Mouse (Mus musculus) heart, postnatal 4 days (tissue): Measurements from ENCODE around the gene Nptn. TPM values are rescaled to one million over a fixed set of nuclear protein-coding genes. Genes with fewer than 3 reads are reported as not detected.
A peak's percentile ranks its signal among the peaks of the same experiment; 100 is the strongest.
"Not testable (repeated sequence)": the region's sequence is repeated elsewhere in the genome, so short reads cannot be mapped to it uniquely, and the experiment has no call there.

ENCODE experiments used
- DNase-seq: peaks from one replicate; pipeline ENCODE4 v3.0.0; 2021
- total RNA-seq, 2 experiments: library from RNA; stranded (reverse); gene quantifications; 2 replicates each; pipeline ENCODE4 v1.2.3; 2021

The Nptn gene
- total RNA-seq, 2 experiments from 2014 or later, result 194 to 206 TPM

DNA sequence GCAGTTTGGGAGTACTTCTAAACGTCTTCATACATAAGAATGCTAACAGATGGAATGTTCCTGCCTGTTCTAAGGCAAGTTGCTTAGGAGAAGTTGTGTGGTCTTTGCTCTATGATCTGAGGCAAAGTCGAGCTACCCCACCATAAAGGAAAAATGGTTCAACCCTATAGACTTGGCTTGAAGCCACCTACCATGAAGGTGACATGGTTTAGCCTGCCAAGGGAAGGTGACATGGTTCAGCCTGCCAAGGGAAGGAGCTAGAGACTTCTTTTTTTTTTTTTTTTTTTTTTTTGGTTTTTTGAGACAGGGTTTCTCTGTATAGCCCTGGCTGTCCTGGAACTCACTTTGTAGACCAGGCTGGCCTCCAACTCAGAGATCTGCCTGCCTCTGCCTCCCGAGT, 16.1 kb upstream of the Nptn start:
- DNase-seq, result not testable (repeated sequence)

- DNase-seq, result no peak
Measured at GRCm38 (mm10) chr9:58567682-58568081, 14.4 kb upstream of the Nptn start.

- DNase-seq, result no peak
Measured at GRCm38 (mm10) chr9:58571001-58571400, 11.0 kb upstream of the Nptn start.

GRCm38 (mm10) chr9:58578669-58579068, 3.4 kb upstream of the Nptn start:
- peak; percentile 95 for DNase-seq

DNA sequence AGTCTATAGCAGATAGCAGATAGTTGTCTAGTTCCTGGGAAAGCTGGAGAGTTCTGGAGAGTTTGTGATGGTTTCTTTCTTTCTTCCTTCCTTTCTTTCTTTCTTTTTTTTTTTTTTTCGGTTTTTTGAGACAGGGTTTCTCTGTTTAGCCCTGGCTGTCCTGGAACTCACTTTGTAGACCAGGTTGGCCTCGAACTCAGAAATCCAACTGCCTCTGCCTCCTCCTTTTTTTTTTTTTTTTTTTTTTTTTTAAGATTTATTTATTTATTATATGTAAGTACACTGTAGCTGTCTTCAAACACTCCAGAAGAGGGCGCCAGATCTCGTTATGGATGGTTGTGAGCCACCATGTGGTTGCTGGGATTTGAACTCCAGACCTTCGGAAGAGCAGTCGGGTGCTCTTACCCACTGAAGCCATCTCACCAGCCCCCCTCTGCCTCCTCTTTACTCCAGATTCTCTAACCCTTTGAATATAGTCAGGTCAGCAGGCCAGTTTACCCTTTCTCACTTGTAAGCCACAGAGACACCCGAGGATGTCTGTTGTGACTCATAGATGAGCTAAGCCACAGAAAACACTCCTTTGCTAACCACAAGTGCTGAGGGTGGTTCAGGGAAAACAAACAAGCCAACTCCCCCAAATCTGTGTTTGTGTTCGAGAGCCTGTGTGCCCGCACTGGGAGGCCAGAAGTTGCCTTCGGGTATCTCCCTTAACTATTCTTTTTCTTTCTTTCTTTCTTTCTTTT, 1.4 kb upstream of the Nptn start:
- not testable (repeated sequence) for DNase-seq

DNA sequence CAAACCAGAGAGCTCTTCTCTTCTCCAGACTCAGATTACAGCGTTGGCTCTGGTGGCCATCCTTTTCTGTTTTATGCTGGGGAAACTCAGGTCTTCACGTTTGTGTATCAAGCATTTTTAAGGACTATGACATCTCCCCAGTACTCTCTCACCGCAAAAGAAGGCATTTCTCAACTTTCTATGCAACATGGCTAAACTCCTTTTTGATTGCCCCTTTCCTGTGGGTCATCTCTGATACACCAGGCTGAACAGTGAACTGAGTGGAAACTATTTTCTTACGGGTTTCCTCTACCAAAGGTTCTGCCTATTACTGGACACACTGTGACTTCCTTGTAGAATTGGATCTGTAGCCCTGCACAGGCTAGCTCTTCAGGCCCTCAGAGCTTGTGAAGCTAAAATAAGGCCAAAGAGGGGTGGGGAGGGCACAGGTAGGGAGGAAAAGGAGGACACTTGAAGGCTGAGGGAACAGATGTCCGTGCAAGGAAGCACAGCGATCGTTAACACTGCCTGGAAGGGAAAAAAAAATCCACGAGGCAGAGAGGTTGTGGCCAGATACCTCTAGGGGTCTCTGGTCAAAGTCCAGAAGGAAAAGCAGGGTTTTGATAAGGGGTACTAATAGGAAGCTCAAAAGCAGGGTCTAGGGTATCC, 633 bp upstream of the Nptn start:
- DNase-seq, result no peak

- peak; percentile 64 for DNase-seq
Measured at GRCm38 (mm10) chr9:58582581-58583266, 684 bp downstream of the Nptn start.

DNA sequence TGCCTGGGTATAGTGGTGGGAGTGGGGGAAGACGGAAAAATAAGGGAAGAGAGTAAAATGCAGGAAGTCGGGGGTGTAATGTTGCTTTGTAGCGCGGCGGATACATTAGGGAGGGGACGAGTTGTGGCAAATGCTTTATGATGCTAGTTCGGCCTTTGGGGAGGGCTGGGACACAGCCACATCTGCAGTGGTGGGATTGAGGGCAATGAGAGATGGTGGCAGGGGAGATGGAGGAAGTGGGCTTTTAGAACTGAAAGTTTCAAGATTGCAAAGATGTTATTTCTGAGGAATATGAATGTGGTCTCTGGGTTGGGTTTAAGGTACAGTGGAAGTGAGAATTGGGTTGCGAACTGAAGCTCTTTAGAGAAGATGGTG, 1.2 kb downstream of the Nptn start:
- peak; percentile 33 for DNase-seq

- DNase-seq, result no peak
Measured at GRCm38 (mm10) chr9:58584323-58584722, 2.3 kb downstream of the Nptn start.

DNA sequence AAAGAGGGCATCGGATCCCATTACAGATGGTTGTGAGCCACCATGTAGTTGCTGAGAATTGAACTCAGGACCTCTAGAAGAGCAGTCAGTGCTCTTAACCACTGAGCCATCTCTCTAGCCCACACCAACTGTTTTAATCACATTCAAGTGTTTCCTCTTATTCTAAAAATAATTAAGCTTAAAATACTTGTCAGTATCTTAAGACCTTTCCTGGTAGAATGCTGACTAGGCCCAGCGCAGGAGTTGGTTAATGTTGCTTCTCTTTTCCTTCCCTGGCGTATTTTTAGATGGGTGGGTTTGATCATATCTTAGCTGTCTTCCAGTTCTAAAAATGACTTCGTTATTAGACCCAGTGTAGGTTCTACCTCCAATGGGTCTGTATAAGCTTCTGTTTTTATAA, 6.6 kb downstream of the Nptn start:
- DNase-seq, result no peak

DNA sequence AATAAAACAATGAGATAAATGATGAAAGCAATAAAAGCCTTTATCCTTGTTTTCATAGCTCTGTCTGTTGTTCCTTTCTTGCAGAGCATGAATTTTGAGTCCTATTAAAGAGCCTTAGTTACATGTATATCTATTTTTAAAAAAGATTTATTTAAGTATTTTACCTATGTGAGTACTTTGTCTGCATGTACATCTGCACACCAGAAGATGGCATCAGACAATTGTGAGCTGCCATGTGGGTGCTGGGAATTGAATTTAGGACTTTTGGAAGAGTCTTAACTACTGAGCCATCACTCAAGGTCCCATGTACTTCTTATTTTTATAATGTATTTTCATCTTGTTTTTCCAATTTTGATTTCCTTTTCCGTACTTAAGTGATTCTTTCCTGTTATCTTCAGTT, 13.3 kb downstream of the Nptn start:
- DNase-seq, result no peak

DNA sequence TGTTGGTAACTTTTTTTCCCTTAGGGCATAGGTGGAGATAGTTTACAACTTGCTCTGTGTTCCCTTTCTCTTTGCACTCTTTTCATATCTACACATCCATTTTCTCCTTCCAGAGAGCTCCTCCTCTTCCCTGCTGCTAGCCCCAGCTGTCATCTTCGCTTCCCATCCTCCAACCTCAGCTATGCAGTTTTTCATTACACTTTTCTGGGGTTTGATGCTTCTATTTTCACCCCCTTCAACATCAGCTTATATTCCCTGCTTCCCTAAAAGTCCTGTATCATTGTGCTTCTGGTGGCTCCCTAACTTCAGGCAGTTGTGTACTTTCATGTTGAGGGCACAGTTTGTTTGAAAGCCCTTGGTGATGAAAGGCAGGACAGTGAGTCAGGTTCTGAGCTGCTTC, 31.8 kb downstream of the Nptn start:
- no peak for DNase-seq

DNA sequence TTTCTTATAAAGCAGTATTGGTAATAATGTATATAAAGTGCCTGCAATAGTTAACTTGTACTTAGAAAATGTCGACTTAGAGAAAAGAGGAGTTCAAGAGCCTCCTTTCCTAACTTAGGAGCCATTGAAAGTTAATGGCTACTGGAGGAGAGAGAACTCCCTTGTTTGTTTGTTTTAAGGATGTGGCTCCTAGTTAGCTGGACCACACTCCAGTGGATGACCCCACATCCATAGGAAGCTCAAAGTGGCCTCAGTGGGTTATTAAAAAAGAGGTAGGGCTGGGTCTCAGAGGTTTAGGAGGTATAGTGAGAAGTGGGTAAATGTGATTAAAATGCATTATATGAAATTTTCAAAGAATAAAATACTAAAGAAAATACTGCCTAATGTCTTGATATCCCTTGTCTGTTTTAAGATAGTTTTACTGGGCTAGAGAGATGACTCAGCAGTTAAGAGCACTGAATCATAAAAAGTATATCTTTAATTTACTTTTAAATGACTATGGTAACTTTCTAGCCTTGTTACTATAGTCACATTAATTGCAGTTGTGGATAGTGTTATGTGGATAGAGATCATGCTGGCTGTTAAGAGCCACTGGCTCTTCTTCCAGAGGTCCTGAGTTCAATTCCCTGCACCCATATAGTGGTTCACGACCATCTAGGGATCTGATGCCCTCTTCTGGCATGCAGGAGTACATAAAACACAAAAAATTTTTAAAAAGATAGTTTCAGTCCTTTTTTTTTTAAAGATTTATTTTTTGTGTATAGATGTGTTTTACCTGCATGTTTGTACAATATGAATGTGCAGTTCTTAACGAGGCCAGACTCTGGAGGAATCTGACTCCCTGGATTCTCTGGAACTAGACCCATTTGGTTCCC, 33.3 kb downstream of the Nptn start:
- no peak for DNase-seq

GRCm38 (mm10) chr9:58623009-58623408, 41.0 kb downstream of the Nptn start:
- DNase-seq, result no peak

- no peak for DNase-seq
Measured at GRCm38 (mm10) chr9:58627197-58627596, 45.2 kb downstream of the Nptn start.

GRCm38 (mm10) chr9:58630441-58630840, 48.4 kb downstream of the Nptn start:
- no peak for DNase-seq

GRCm38 (mm10) chr9:58648406-58649264, 66.6 kb downstream of the Nptn start:
- no peak for DNase-seq

- DNase-seq, result no peak
Measured at GRCm38 (mm10) chr9:58649265-58649626, 67.2 kb downstream of the Nptn start.

DNA sequence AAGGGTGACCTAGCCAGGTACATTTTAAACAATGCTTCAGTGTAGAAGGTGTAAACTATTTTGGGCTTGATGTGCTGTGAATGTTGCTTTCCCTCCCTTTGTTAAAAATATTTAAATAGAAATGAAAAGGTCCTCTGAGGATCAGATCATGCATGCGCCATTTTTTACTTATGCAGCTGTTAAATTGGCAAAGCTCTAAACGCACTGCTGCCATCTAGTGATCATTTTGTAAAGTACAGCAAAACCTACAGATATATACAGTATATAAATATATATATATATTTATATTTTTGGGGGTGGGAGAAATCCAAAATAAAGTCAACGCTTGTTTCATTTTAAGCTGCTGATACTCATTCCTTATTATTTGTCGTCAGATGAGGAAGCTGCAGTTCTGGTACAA, 70.0 kb downstream of the Nptn start:
- peak; percentile 27 for DNase-seq

GRCm38 (mm10) chr9:58654494-58654893, 72.5 kb downstream of the Nptn start:
- DNase-seq, result no peak

- peak; percentile 47 for DNase-seq
Measured at GRCm38 (mm10) chr9:58656396-58656795, 74.4 kb downstream of the Nptn start.

- DNase-seq, result no peak
Measured at GRCm38 (mm10) chr9:58656824-58657223, 74.8 kb downstream of the Nptn start.
